Mouse (Mus musculus) ES-Bruce4 (cell line): ENCODE data around the gene Fam168a.

Experiments used
- CTCF ChIP-seq: IDR thresholded peaks from one replicate; pipeline ENCODE4 v1.8.1; 2011; ENCODE audit warnings: low read depth, low read length
- EP300 ChIP-seq: IDR thresholded peaks from 2 replicates; pipeline ENCODE4 v1.6.1; 2011; ENCODE audit warnings: low read depth, low read length; ENCODE audit not compliant: insufficient read depth
- POLR2A ChIP-seq: IDR thresholded peaks from one replicate; pipeline ENCODE4 v1.8.1; 2011; ENCODE audit warnings: low read length; ENCODE audit not compliant: insufficient read depth

DNA sequence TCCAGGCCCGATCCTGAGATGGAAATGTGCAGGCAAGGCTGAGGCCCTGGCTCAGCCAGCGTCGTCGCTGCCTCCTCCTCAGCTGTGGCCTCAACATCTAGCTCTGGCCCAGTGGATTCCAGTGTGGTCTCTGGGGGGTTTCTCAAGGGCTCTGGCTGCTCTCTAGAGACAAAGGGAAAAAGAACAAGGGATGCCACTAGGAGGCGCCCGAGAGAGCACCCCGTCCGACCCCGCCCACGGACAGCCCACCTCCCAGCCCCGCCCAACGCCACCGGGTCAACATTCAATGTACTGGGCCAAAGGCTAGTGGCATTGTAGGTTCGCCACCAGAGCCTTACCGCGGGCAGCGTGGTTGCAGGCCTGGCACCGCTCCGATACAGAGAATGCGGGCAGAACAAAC is 173.2 kb downstream of the Fam168a start:
- TF ChIP-seq EP300 (no peak), CTCF (peak; percentile 70), POLR2A (no peak)
